Mouse (Mus musculus) hindbrain, embryonic 16.5 days (tissue): ENCODE measurements around the gene Dap. TPM values are rescaled to one million over a fixed set of nuclear protein-coding genes. Genes with fewer than 3 reads are reported as not detected.

Experiments used
- ATAC-seq: fragments of 200-750 bp; cut with Nextera tagmentation; 2 replicates; pipeline ENCODE4 v1.8.0; 2017; ENCODE audit warnings: moderate TSS enrichment, moderate library complexity
- H3K27ac ChIP-seq: fragments of 300-500 bp; sonication (generic); 2 replicates; pipeline ENCODE4 v1.5.1; 2014; ENCODE audit warnings: low read depth, mild to moderate bottlenecking, control low read depth, low read length, moderate library complexity
- H3K27me3 ChIP-seq: fragments of 300-500 bp; sonication (generic); replicated peaks from 2 replicates; pipeline ENCODE4 v1.6.1; 2014; ENCODE audit warnings: low read length; ENCODE audit not compliant: control insufficient read depth, insufficient read depth
- H3K36me3 ChIP-seq: fragments of 300-500 bp; sonication (generic); 2 replicates; pipeline ENCODE4 v1.6.1; 2014; ENCODE audit warnings: mild to moderate bottlenecking, low read length, moderate library complexity, mixed read lengths; ENCODE audit not compliant: control insufficient read depth, insufficient read depth
- H3K4me1 ChIP-seq: fragments of 300-500 bp; sonication (generic); 2 replicates; pipeline ENCODE4 v1.6.1; 2014; ENCODE audit warnings: low read depth, low read length; ENCODE audit not compliant: control insufficient read depth, insufficient read depth
- H3K4me2 ChIP-seq: fragments of 300-500 bp; sonication (generic); 2 replicates; pipeline ENCODE4 v1.6.1; 2014; ENCODE audit warnings: mild to moderate bottlenecking, low read length, control low read depth, moderate library complexity
- H3K4me3 ChIP-seq: fragments of 300-500 bp; sonication (generic); 2 replicates; pipeline ENCODE4 v1.5.1; 2014; ENCODE audit warnings: mild to moderate bottlenecking, low read length, control low read depth, moderate library complexity
- H3K9ac ChIP-seq: fragments of 300-500 bp; sonication (generic); 2 replicates; pipeline ENCODE4 v1.6.1; 2014; ENCODE audit warnings: low read depth, mild to moderate bottlenecking, control low read depth, low read length, moderate library complexity
- H3K9me3 ChIP-seq: fragments of 300-500 bp; sonication (generic); 2 replicates; pipeline ENCODE4 v1.6.1; 2014; ENCODE audit warnings: mild to moderate bottlenecking, low read length, moderate library complexity; ENCODE audit not compliant: control insufficient read depth
- WGBS: fragments of 180-500 bp; shearing (Covaris S2); extraction: QIAGEN DNeasy Blood & Tissue Kit; methylation state at CpG from one replicate; pipeline ENCODE4 v1.1.7; 2014; 5-methylcytosine and 5-hydroxymethylcytosine counted together
- polyA plus RNA-seq: library from polyadenylated mRNA; unstranded; fragments of >200 nt; fragmentation: Nextera tagmentation; extraction: Ambion mirVana; gene quantifications from 2 replicates; pipeline ENCODE4 v1.2.1, GENCODE M21; 2015

The Dap gene
- polyA plus RNA-seq, 1 experiment from 2014 or later: 20.9 TPM

- Histone ChIP-seq H3K4me1 (no peaks in the 10 kb centered on the region), H3K27me3 (no peaks in the 10 kb centered on the region), H3K9ac (no peak overlapping the region), H3K36me3 (no peaks in the 10 kb centered on the region), H3K27ac (no peak overlapping the region), H3K4me2 (no peak overlapping the region), H3K9me3 (no peaks in the 10 kb centered on the region), H3K4me3 (no peak overlapping the region)
- no peak for ATAC-seq
- WGBS: 25% methylated on average over 6 of the region's 6 CpGs
Measured at GRCm38 (mm10) chr15:31318158-31318955, 94.2 kb downstream of the Dap start.

GRCm38 (mm10) chr15:31319046-31319445 is 94.9 kb downstream of the Dap start:
- H3K4me1 ChIP-seq: no peaks in the 10 kb centered on the region
- no peak overlapping the region for H3K4me2 ChIP-seq
- no peak for ATAC-seq
- no peaks in the 10 kb centered on the region for H3K36me3 ChIP-seq
- H3K27ac ChIP-seq: no peak overlapping the region
- H3K4me3 ChIP-seq: no peak overlapping the region
- no peaks in the 10 kb centered on the region for H3K27me3 ChIP-seq
- no peak overlapping the region for H3K9ac ChIP-seq
- WGBS: 41% methylated on average over 4 of the region's 4 CpGs
- H3K9me3 ChIP-seq: no peaks in the 10 kb centered on the region

- Histone ChIP-seq H3K4me2 (no peak overlapping the region), H3K36me3 (no peaks in the 10 kb centered on the region), H3K9ac (no peak overlapping the region), H3K27me3 (no peaks in the 10 kb centered on the region), H3K4me1 (no peaks in the 10 kb centered on the region), H3K9me3 (no peaks in the 10 kb centered on the region), H3K27ac (no peak overlapping the region), H3K4me3 (no peak overlapping the region)
- WGBS: 46% methylated on average over 12 of the region's 12 CpGs
- ATAC-seq: no peak
Measured at GRCm38 (mm10) chr15:31320598-31321377, 96.7 kb downstream of the Dap start.

- H3K9me3 ChIP-seq: no peaks in the 10 kb centered on the region
- no peak for ATAC-seq
- no peaks in the 10 kb centered on the region for H3K4me1 ChIP-seq
- no peaks in the 10 kb centered on the region for H3K36me3 ChIP-seq
- H3K27ac ChIP-seq: no peak overlapping the region
- H3K27me3 ChIP-seq: no peaks in the 10 kb centered on the region
- H3K9ac ChIP-seq: no peak overlapping the region
- H3K4me3 ChIP-seq: no peak overlapping the region
- WGBS: 83% methylated on average over 4 of the region's 4 CpGs
- H3K4me2 ChIP-seq: no peak overlapping the region
Measured at GRCm38 (mm10) chr15:31323684-31324083, 99.6 kb downstream of the Dap start.

Other genes starting within 250 kb of the Dap start
- 0.98 and 1.2 TPM in 2 replicates for gene Ankrd33b, start 143.4 kb downstream of the Dap start, polyA plus RNA-seq
- 2.0 and 2.9 TPM in 2 replicates for gene Ropn1l, start 229.4 kb downstream of the Dap start, polyA plus RNA-seq